Mouse (Mus musculus) ES-E14 (cell line): ENCODE measurements at regions not wholly inside any gene's neighbourhood (a gene's known extent, or its start where the extent isn't known, plus 50 kb on each side); places are given as distances from the start of the nearest gene placed in this dataset.

Experiments used
- DNase-seq: peaks from one replicate; pipeline ENCODE4 v3.0.0-alpha.2; 2013; ENCODE audit warnings: low read depth, low spot score
- H3K27ac ChIP-seq: 2 replicates; pipeline ENCODE4 v1.5.1; 2012; ENCODE audit warnings: low read depth, mild to moderate bottlenecking, low read length, moderate library complexity, mixed read lengths; ENCODE audit not compliant: poor library complexity, insufficient read depth, severe bottlenecking
- H3K36me3 ChIP-seq: 2 replicates; pipeline ENCODE4 v1.6.1; 2012; ENCODE audit warnings: mild to moderate bottlenecking, low read length, moderate library complexity, mixed read lengths; ENCODE audit not compliant: control insufficient read depth, poor library complexity, insufficient read depth, severe bottlenecking
- H3K4me1 ChIP-seq, 2 experiments: fragments of 150-350 bp in 1 of 2; sonication (generic) in 1 of 2; 2 replicates each; pipeline ENCODE4 v1.6.1; 2012; ENCODE audit warnings: low read length in 2 of 2, mild to moderate bottlenecking in 1 of 2, mixed read lengths in 1 of 2; ENCODE audit not compliant: control insufficient read depth in 2 of 2, insufficient read depth in 2 of 2, poor library complexity in 1 of 2
- H3K4me3 ChIP-seq, 2 experiments: fragments of 150-350 bp in 1 of 2; sonication (generic) in 1 of 2; 2 replicates each; pipeline ENCODE4 v1.5.1; 2012; ENCODE audit warnings: low read length in 2 of 2, low read depth in 1 of 2, mild to moderate bottlenecking in 1 of 2, mixed read lengths in 1 of 2; ENCODE audit not compliant: insufficient read depth in 1 of 2, poor library complexity in 1 of 2, severe bottlenecking in 1 of 2
- H3K9ac ChIP-seq: 2 replicates; pipeline ENCODE4 v1.6.1; 2012; ENCODE audit warnings: low read depth, mild to moderate bottlenecking, low read length, mixed read lengths; ENCODE audit not compliant: poor library complexity, insufficient read depth, severe bottlenecking
- H3K9me3 ChIP-seq: fragments of 150-350 bp; sonication (generic); 2 replicates; pipeline ENCODE4 v1.6.1; 2012; ENCODE audit warnings: low read depth, mild to moderate bottlenecking, low read length; ENCODE audit not compliant: control insufficient read depth, insufficient read depth
- CHD2 ChIP-seq: IDR thresholded peaks from 2 replicates; pipeline ENCODE4 v1.6.1; 2014; ENCODE audit warnings: mild to moderate bottlenecking, low read depth, low read length, inconsistent platforms
- HCFC1 ChIP-seq: IDR thresholded peaks from 2 replicates; pipeline ENCODE4 v1.6.1; 2012; ENCODE audit warnings: low read length, inconsistent platforms, borderline replicate concordance; ENCODE audit not compliant: insufficient read depth
- MAFK ChIP-seq: IDR thresholded peaks from 2 replicates; pipeline ENCODE4 v1.6.1; 2014; ENCODE audit warnings: mild to moderate bottlenecking, low read depth, low read length, inconsistent platforms; ENCODE audit not compliant: insufficient read depth
- ZC3H11A ChIP-seq: IDR thresholded peaks from 2 replicates; pipeline ENCODE4 v1.6.1; 2012; ENCODE audit warnings: low read depth, mild to moderate bottlenecking, inconsistent platforms, low read length, borderline replicate concordance
- ZNF384 ChIP-seq: IDR thresholded peaks from 2 replicates; pipeline ENCODE4 v1.6.1; 2012; ENCODE audit warnings: low read depth, low read length, inconsistent platforms
- in situ Hi-C, 2 experiments: fragments of 600-800 bp; cut with MboI; formaldehyde crosslinking; loops; one replicate each; pipeline ENCODE4 v1.15.1; 2025; ENCODE audit warnings: low sequenced_read_pairs in 2 of 2, inconsistent platforms in 1 of 2; ENCODE audit not compliant: unreplicated experiment in 2 of 2

GRCm38 (mm10) chr3:62196679-62197078 lies 141.5 kb upstream of the Arhgef26 start:
- in situ Hi-C loops = loop anchor here in 1 of 2 experiments (25.0 kb wide), 1 partner anchor 959 kb away; no protein-coding TSS in a partner anchor
- TF ChIP-seq ZC3H11A (no peak), ZNF384 (no peak), HCFC1 (no peak), CHD2 (no peak), MAFK (no peak)
- Histone ChIP-seq H3K36me3 (no peaks in the 10 kb centered on the region), H3K9ac (no peak overlapping the region), H3K27ac (no peak overlapping the region), H3K9me3 (no peaks in the 10 kb centered on the region), H3K4me1 (no peaks in the 10 kb centered on the region), H3K4me3 (no peak overlapping the region)
- no peak for DNase-seq

- no peak for DNase-seq
- TF ChIP-seq ZC3H11A (no peak), MAFK (no peak), CHD2 (no peak), ZNF384 (no peak), HCFC1 (no peak)
- H3K4me1 ChIP-seq = no peaks in the 10 kb centered on the region
- H3K4me3 ChIP-seq = no peak overlapping the region
- no peak overlapping the region for H3K27ac ChIP-seq
- in situ Hi-C loops = no loop called here
- H3K9ac ChIP-seq = no peak overlapping the region
- H3K36me3 ChIP-seq = no peaks in the 10 kb centered on the region
- no peaks in the 10 kb centered on the region for H3K9me3 ChIP-seq
Observed at GRCm38 (mm10) chr3:62215806-62216205, 122.3 kb upstream of the Arhgef26 start.

GRCm38 (mm10) chr3:62217335-62217734 lies 120.8 kb upstream of the Arhgef26 start:
- in situ Hi-C loops = no loop called here

GRCm38 (mm10) chr3:62227697-62228096 lies 110.4 kb upstream of the Arhgef26 start:
- in situ Hi-C loops = loop anchor here in 1 of 2 experiments (10.0 kb wide), 1 partner anchor 227 kb away; no protein-coding TSS in a partner anchor
- H3K9ac ChIP-seq = no peak overlapping the region
- H3K27ac ChIP-seq = no peak overlapping the region
- H3K4me3 ChIP-seq = no peak overlapping the region
- H3K9me3 ChIP-seq = no peaks in the 10 kb centered on the region
- TF ChIP-seq HCFC1 (no peak), ZNF384 (no peak), ZC3H11A (no peak), MAFK (no peak), CHD2 (no peak)
- DNase-seq = no peak
- no peaks in the 10 kb centered on the region for H3K4me1 ChIP-seq
- H3K36me3 ChIP-seq = no peaks in the 10 kb centered on the region

More at GRCm38 (mm10) chr3:62217335-62217734, 120.8 kb upstream of the Arhgef26 start:
- Histone ChIP-seq H3K4me1 (no peaks in the 10 kb centered on the region), H3K27ac (no peak overlapping the region), H3K9me3 (no peaks in the 10 kb centered on the region), H3K4me3 (no peak overlapping the region), H3K9ac (no peak overlapping the region), H3K36me3 (no peaks in the 10 kb centered on the region)
- no peak for DNase-seq
- TF ChIP-seq ZNF384 (no peak), MAFK (no peak), ZC3H11A (no peak), HCFC1 (no peak), CHD2 (no peak)
